Mouse (Mus musculus): ENCODE data around the gene Olfr371. TPM values are rescaled to one million over a fixed set of nuclear protein-coding genes. Genes with fewer than 3 reads are reported as not detected.

Gene Olfr371
- not detected for polyA plus RNA-seq (2014; fragmentation: Illumina TruSeq; extraction: RNeasy Lipid Tissue Mini Kit (QIAGEN cat#74804))

GRCm38 (mm10) chr8:85225688-85226087 is at the start of gene Olfr371:
Gene Olfr371 (plus strand): TSS chr8:85225988.

Other genes with a start within 250 kb of the Olfr371 start
- 0.34 TPM for gene Junb, start 247.3 kb upstream of the Olfr371 start, polyA plus RNA-seq (2014; fragmentation: Illumina TruSeq; extraction: RNeasy Lipid Tissue Mini Kit (QIAGEN cat#74804))
- 2.3 TPM for gene Hook2, start 235.4 kb upstream of the Olfr371 start, polyA plus RNA-seq (2014; fragmentation: Illumina TruSeq; extraction: RNeasy Lipid Tissue Mini Kit (QIAGEN cat#74804))
- gene Best2, start 211.5 kb upstream of the Olfr371 start, polyA plus RNA-seq (2014; fragmentation: Illumina TruSeq; extraction: RNeasy Lipid Tissue Mini Kit (QIAGEN cat#74804)): not detected
- gene Asna1, start 200.7 kb upstream of the Olfr371 start, polyA plus RNA-seq (2014; fragmentation: Illumina TruSeq; extraction: RNeasy Lipid Tissue Mini Kit (QIAGEN cat#74804)): 6.7 TPM
- 5.3 TPM for gene Trir, start 199.2 kb upstream of the Olfr371 start, polyA plus RNA-seq (2014; fragmentation: Illumina TruSeq; extraction: RNeasy Lipid Tissue Mini Kit (QIAGEN cat#74804))
- gene Tnpo2, start 189.1 kb upstream of the Olfr371 start, polyA plus RNA-seq (2014; fragmentation: Illumina TruSeq; extraction: RNeasy Lipid Tissue Mini Kit (QIAGEN cat#74804)): 14.1 TPM
- 1.5 TPM for gene Fbxw9, start 165.9 kb upstream of the Olfr371 start, polyA plus RNA-seq (2014; fragmentation: Illumina TruSeq; extraction: RNeasy Lipid Tissue Mini Kit (QIAGEN cat#74804))
- gene Gm5741, start 158.0 kb upstream of the Olfr371 start, polyA plus RNA-seq (2014; fragmentation: Illumina TruSeq; extraction: RNeasy Lipid Tissue Mini Kit (QIAGEN cat#74804)): not detected
- gene Dhps, start 154.2 kb upstream of the Olfr371 start, polyA plus RNA-seq (2014; fragmentation: Illumina TruSeq; extraction: RNeasy Lipid Tissue Mini Kit (QIAGEN cat#74804)): 19.0 TPM
- 2.8 TPM for gene Wdr83os, start 145.2 kb upstream of the Olfr371 start, polyA plus RNA-seq (2014; fragmentation: Illumina TruSeq; extraction: RNeasy Lipid Tissue Mini Kit (QIAGEN cat#74804))
- gene Wdr83, start 144.7 kb upstream of the Olfr371 start, polyA plus RNA-seq (2014; fragmentation: Illumina TruSeq; extraction: RNeasy Lipid Tissue Mini Kit (QIAGEN cat#74804)): 1.00 TPM
- 6.1 TPM for gene Man2b1, start 142.7 kb upstream of the Olfr371 start, polyA plus RNA-seq (2014; fragmentation: Illumina TruSeq; extraction: RNeasy Lipid Tissue Mini Kit (QIAGEN cat#74804))
- gene Zfp791, start 102.9 kb upstream of the Olfr371 start, polyA plus RNA-seq (2014; fragmentation: Illumina TruSeq; extraction: RNeasy Lipid Tissue Mini Kit (QIAGEN cat#74804)): 11.3 TPM
- not detected for gene Cks1brt, start 74.1 kb upstream of the Olfr371 start, polyA plus RNA-seq (2014; fragmentation: Illumina TruSeq; extraction: RNeasy Lipid Tissue Mini Kit (QIAGEN cat#74804))
- 80.2 TPM for gene Orc6, start 73.6 kb downstream of the Olfr371 start, polyA plus RNA-seq (2014; fragmentation: Illumina TruSeq; extraction: RNeasy Lipid Tissue Mini Kit (QIAGEN cat#74804))
- 426 TPM for gene Vps35, start 73.8 kb downstream of the Olfr371 start, polyA plus RNA-seq (2014; fragmentation: Illumina TruSeq; extraction: RNeasy Lipid Tissue Mini Kit (QIAGEN cat#74804))
- 1.7 TPM for gene Mylk3, start 160.4 kb downstream of the Olfr371 start, polyA plus RNA-seq (2014; fragmentation: Illumina TruSeq; extraction: RNeasy Lipid Tissue Mini Kit (QIAGEN cat#74804))
- 91.7 TPM for gene 4921524J17Rik, start 206.8 kb downstream of the Olfr371 start, polyA plus RNA-seq (2014; fragmentation: Illumina TruSeq; extraction: RNeasy Lipid Tissue Mini Kit (QIAGEN cat#74804))

All from ovary, adult 10 weeks (tissue).